Mouse (Mus musculus) ES-Bruce4 (cell line): ENCODE data around the gene Wdr82.

Experiments used
- CTCF ChIP-seq: IDR thresholded peaks from one replicate; pipeline ENCODE4 v1.8.1; 2011; ENCODE audit warnings: low read depth, low read length
- POLR2A ChIP-seq: IDR thresholded peaks from one replicate; pipeline ENCODE4 v1.8.1; 2011; ENCODE audit warnings: low read length; ENCODE audit not compliant: insufficient read depth

- TF ChIP-seq CTCF (no peak), POLR2A (no peak)
Observed at GRCm38 (mm10) chr9:106231220-106231619, 60.5 kb downstream of the Wdr82 start.
